Mouse (Mus musculus): ENCODE measurements at regions not wholly inside any gene's neighbourhood (a gene's known extent, or its start where the extent isn't known, plus 50 kb on each side); places are given as distances from the start of the nearest gene placed in this dataset.

DNA sequence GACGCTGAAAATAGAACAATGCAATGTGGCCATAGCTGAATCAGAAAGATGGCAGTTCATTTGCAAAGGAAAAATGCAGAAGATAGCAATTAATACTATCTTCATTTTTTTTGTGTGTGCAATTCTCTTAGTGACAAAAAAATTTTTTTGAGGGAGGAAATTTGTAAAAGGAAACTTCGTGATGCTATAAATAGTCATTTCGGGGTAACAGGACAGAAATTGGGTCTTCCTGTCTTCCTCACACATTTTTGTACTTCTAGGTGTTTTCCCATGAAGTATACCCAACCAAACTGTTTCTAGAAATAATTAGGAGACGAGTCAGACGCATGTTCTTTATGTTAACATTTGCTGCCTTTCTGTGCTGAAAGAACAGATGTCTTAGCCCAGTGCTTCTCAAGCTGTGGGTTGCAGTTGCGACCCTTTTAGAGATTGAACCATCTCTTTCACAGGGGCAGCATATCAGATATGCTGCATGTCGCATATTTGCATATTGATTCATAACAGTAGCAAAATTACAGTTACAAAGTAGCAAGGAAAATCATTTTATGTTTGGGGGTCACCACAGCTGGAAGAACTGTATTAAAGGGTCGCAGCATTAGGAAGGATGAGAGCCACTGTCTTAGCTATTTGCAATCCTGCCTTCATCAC is 172.2 kb upstream of the Tank start:
- TF ChIP-seq CTCF (IDR thresholded peaks at IDR 0.05; ENCODE audit: low read depth) = no peak
- no peak for TF ChIP-seq EP300 (IDR thresholded peaks at IDR 0.05; ENCODE audit: low read depth)
